Mouse (Mus musculus): ENCODE results near the gene Ccdc93.
A peak's percentile ranks its signal among the peaks of the same experiment; 100 is the strongest.

The Ccdc93 gene

DNA sequence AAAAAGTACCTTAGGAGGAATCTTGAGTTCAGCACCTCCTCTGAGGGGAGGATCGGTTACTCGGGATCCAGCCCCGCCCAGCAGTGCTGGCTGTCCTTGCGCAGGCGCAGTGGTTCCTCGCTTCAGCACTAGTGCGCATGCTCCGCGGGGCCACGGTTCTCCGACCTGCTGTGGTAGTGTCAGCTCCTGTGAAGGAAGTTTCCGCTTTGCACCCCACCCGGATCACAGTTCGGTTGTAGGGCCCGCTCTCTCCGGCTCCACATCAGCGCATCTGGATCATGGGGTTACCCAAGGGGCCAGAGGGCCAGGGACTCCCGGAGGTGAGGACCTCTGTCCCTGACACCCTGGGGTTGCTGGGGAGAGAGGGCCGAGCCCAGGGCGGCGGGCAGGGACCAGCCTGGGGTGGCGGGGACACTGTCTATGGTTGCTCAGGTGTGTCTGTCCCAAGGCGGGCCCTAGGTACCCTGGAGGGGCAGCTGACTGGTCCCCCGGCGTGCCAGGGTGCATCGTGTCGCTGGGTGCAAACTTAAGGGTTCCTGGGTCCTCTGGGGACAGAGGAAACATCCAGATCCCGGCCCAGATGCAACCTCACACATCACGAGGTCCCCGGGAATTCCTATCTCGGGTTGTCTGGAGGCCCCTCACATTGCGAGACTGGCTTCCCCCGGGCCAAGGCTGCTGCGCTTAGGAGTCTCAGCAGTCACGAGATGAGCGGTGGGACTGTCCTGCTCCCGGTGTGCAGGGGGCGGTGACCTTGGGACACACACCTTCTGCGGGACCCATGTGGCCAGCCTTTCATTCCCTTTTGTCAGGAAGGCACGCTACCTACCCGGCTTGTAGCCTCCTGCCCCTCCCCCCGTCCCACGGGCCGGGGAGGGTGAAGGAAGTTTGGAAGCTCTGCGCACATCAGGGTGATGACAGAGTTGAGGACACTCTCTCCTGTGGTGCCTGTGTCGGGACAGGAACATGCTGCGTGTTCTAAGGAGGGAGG, at the start of gene Ccdc93:
Gene Ccdc93, plus strand, starts transcription at position 112 of the 991 bp plus-strand sequence.
- peak; percentile 99 for DNase-seq (ENCODE audit: low spot score)

DNA sequence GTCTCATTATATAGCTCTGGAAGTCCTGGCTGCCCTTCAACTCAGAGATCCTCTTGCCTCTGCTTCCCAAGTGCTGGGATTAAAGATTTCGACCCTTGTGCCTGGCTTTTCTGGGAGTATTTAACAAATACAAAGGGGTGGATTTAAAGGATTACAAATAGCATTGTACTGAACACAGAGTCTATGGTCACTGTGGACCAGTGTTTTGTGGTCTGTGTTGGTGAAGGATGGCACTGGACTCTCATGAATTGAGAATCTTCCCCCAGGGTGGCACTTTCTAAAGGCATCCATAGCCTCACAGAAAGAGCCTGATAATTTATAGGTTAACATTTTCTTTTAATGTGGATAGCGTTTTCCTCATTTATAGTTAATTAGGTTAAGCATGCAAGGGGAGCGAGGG, 49.3 kb upstream of the Ccdc93 start:
- DNase-seq (ENCODE audit: low spot score), result no peak

DNA sequence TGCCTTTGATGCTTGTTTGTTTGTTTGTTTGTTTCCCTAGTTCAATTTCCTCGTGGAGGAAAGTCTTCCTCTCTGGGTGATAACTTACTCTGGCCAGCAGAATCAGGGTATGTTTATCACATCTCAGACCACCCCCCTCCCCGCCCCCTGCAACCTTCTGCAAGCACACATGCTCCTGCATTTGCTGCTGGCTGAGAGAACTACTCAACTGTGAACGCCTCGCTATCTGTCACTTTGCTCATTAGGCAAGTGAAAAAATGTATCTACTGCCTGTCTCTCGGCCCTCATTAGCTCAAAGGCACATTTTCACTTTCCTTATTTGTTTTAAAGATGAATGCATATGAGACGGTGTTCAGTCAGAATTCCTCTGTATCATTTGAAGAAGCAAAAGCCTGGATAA, 42.5 kb upstream of the Ccdc93 start:
- no peak for DNase-seq (ENCODE audit: low spot score)

DNA sequence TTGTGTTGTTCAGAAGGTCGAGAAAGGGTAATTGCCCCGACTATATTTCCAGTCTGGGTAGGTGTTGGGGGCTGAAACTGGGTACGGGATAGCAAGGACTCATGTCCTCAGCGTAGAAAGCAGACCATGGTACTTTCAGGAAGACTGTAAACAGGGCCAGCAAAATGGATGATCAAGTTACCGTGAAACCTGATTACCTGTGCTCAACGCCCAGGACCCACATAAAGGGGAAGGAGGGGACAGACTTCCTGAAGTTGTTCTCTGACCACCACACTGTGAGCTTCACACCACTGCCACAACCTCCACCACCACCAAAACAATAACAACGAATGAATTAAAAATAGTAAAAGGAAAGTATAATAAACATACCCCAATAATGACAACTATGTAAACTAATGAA, 42.1 kb upstream of the Ccdc93 start:
- no peak for DNase-seq (ENCODE audit: low spot score)

DNA sequence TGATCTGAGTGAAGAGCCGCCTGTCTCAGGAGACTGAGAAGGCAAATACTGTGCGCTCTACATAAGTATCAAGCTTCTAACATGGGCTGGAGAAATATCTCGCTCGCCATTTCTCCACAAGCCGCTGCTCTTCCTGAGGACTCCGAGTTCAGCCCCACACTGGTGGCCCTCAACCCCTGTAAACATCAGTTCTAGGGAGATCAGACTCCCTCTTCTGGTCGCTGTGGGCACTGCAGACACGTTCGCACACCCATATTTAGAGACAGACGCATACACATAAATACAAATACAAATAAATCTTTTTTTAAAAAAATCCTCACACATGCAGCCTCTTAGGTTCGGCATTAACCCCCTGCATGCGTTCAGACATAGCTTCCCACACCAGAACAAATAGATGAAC, 41.3 kb upstream of the Ccdc93 start:
- DNase-seq (ENCODE audit: low spot score), result no peak

DNA sequence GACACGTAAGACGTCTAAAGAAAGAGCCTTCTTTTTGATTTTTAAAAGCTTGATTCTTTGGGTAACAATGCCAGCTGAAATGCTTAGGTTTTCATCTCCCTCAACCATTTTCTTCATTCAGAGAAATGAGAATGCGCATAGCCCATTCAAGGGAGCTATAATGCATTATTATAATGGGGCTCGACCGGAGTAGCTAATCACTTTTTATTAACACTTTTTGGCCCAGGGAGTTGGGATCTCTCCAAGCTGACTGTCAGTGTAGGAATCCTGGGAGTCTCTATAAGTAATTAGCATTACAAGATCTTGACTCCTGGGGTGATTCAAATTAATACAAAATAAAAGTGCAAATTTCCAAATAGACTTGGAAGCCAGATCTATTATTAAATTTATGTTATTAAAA, 40.8 kb upstream of the Ccdc93 start:
- DNase-seq (ENCODE audit: low spot score), result no peak

DNA sequence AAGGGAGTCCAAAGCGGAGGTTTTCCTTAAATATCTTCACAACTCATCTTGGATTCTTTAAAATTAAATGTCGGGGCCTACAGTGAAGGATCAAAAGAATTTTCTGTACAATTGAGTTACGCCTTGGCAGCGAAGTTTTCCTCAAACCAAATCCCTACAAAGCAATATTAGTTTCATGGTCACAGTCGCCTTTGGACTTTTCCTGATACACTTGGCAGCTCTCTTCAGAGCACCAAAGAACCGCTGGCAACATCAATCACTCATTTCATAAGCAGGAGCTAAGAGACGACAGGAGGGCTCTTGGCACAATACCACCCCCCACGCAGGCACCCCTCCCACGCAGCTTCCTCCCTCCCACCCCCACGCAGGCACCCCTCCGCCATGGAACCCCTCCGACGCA, 40.4 kb upstream of the Ccdc93 start:
- no peak for DNase-seq (ENCODE audit: low spot score)

DNA sequence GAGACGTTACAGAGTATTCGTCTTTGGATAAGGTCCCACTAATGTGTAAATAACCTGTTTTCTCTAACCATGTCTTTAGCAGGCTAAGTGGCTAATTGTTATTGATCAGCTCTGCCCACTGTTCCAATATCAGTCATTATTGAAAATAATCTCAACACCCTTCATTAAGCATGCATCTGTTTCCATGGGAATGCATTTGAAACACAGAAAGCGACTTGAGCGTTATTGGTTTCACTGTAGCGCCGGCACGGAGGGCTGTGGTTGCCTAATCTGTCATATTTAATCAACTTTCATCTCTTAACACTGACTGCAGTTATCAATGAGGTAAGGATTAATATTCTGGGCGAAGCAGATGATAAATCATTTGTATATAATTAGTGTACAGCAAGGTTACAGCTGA, 40.0 kb upstream of the Ccdc93 start:
- no peak for DNase-seq (ENCODE audit: low spot score)

DNA sequence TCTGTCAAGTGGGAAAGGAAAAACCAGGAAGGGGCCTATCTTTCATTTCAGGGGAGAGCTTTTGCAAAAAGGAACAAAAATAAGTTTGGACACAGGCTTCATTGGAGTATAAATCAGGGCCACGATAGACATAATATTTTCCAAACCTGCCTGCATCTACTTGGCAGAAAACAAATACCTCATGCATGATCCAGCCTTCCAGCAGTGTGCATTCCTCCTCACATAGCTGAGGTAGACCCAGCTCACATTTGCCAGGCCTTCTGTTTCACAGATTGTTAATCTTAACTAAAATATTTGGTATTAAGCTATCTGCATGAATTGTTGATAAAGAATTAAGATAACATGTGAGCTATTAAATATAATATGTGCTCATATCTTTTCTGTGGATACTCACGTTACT, 37.7 kb upstream of the Ccdc93 start:
- DNase-seq (ENCODE audit: low spot score), result no peak

DNA sequence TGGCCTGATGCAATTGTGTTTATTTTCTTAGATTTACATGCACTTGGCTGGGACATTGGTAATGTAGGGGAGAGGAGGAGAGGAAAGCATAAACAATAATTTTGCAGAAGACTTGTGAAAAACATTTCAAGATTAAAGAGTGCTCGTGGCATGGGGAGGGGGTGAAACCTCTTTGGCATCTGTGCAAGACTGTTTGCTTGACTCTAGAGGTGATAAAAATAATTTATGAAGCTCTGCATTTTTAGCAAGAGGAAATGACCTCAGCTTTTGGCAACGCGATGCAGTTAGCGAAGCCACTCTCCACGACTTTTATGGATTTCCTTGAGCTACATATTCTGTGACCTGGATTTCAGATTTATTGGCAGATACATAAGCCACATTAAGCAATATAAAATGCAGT, 36.1 kb upstream of the Ccdc93 start:
- no peak for DNase-seq (ENCODE audit: low spot score)

DNA sequence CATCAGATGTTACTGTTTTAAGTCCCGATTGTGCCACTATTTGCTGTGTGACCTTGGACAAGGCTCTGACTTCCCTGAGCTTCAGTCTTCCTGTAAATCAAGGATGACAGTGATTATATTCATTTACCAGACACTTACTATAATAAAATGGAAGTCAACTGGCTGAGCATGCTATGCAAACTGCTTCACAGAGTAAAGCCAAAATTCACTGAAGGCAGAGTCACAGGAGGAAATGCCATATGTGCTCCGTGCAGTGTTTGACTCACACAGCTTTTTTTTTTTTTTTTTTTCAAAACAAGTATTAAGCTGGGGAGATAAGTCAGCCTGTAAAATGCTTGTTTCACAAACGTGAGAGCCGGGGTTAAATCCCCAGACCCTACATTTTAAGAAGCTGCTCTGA, 34.3 kb upstream of the Ccdc93 start:
- DNase-seq (ENCODE audit: low spot score), result no peak

DNA sequence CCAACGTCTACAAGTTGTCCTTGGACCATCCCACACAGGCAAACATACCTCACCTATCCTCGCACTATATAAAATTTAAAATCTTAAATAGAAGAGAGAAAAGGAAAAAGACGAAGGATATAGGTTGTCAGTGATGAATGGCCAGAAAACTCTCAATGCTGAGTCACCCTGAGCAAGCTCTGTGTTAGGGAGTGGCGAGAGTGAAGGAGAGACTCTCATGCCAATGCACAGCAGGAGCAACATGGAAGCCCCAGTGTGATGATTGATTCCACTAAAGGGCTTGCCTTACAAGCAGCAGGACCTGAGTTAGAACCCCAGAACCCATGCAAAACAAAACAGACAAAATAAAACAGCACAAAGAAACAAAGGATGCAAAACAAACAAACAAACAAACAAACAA, 32.6 kb upstream of the Ccdc93 start:
- DNase-seq (ENCODE audit: low spot score), result no peak

DNA sequence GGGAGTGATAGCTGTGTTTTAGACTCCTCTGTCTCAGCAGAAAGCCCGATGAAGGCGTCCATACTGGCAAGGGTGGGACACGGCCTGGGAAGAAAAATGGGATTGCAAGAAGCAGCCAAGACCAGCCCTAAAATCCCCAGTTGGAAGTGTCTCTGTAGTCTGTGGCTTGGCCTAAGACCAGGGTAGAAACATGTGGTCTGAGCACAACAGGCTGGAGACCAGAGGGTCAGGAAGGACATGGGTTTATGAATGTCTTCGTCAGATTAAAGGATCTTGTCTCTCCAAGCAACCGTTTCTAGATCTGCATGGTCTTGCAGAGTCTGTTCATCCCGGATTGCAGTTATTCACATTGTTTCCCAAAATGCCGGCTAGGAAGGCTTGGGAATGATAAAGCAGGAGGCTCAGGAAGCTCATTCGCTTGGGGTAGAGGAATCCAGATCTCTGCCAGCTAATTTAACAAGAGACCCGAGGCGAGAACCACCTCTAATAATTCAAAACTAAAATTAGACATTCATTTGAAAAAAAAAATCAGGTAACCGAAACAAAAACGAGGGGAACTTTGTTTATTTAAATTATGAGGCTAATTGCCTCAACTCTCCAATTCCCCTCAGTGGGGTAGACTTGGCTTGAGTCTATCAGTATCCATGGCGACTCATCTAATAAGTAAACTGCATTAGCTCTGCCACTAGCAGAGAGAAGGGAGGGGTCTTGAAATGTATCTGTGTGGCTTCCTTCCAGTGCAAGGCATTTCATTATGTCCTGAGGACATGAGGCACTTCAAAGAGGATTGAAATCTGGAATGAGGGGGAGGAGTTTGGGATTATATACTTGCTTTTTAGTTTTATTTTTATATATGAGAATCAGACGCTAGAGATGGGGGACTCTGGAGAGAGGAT, 31.6 kb upstream of the Ccdc93 start:
- no peak for DNase-seq (ENCODE audit: low spot score)

DNA sequence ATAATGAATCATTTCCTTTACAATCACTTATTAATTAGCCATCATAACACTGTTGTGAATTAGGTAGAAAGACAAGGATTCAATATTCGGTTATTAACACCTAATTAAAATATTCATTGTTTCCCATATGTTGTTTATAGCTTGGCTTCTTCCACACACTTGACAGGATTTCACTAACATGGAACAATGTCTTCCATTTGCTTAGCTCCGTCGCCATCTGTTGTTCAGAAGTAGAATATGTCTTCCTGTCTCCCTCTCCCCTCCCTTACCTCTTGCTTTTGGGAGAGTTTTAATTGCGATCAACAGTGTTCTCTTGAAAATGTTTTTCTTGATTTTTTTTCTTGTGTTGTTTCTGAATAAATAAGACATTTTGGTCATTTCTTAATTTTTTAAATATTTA, 30.6 kb upstream of the Ccdc93 start:
- DNase-seq (ENCODE audit: low spot score), result no peak

DNA sequence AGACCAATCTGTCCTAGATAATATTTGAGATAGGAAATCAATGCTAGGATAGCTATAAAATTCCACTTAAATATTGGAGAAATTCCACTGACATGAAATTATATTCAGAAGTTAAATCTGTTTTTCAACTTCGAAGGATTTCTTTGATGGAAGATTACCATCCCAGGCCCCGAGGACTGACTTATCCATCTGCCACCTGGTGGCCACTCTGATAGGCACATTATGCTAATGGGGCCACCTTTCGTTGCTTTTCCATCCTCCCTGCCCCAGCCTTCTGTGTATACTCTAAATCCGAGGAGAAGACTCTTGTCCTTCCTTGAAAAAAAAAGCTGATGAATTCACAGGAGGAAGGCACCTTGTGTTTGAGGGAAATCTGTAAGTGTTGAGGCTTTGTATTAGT, 11.8 kb upstream of the Ccdc93 start:
- DNase-seq (ENCODE audit: low spot score), result no peak

DNA sequence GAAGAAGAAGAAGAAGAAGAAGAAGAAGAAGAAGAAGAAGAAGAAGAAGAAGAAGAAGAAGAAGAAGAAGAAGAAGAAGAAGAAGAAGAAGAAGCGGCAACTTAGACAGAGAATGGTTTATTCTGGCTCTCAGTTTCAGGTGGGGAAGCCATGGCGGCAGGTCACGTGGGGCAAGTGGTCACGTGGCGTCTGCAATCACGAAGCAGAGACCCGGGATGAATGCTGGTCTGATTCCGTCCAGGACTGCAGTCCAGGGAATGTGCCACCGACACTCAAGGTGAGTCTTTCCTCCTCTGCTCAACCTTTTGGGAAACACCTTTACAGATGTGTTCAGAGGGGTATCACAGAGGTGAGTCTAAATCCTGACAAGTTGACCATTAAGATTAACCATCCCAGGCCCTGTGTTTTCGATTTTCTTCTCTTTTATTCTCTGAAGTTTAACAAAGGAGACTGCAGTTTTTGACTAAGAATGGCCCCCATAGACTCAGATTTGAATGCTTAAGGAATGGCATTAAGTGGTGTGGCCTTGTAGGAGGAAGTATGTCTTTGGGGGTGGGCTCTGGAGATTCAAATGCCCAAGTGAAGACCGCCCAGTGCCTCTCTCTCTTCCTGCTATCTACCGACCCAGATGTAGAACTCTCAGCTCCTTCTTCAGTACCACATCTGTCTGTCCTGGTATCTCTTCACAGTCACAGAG, 11.1 kb upstream of the Ccdc93 start:
- DNase-seq (ENCODE audit: low spot score), result no peak

DNA sequence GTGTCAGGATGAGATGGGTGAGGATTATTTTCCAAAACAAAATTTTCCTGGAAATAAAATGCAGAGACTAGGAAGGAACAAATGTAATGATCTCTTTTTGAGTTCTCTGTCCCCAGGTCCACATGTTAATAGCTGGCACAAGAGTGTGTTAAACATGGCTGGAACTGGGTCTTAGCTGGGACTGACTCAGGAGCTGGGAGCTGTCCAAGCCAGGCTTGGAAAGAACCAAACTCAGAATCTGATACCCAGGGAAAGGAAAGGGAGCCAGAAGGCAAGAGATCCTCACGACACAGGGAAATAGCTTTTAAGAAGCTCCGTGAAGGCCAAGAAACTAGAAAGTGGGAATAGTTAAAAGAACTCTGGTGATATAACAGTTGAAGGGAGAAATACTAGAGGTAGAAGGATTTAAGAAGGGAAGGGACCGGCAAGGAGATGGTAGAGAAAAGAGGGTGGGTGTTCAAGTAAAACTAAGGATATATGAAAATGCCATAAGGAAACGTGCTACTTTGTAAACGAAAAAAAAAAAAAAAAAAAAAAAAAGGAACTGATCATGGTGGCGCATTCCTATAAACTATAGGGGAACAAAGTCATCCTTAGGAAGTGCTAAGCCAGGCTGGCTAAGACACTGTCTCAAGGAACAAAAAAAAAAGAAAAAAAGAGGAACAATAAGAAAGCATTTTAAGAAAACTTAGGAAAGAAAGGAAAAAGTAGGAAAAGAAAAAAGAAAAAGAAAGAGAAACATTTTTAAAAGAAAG, 489 bp upstream of the Ccdc93 start:
- DNase-seq (ENCODE audit: low spot score), result no peak

DNA sequence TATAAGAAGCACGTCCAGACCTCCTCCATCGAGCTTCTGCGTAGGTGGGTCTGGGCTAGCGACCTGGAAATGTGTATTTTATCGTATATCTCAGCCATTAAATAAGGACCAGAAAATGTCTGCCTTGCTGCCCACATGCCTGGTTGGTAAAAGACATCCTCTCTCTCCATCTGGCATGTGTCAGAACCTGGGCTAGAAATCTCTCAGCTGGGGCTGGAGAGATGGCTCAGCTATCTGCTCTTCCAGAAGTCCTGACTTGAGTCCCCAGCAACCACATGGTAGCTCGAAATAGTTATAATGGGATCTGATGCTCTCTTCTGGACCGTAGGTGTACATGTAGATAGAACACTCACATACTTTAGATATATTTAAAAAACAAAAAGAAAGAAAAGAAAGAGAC, 5.1 kb downstream of the Ccdc93 start:
- no peak for DNase-seq (ENCODE audit: low spot score)

DNA sequence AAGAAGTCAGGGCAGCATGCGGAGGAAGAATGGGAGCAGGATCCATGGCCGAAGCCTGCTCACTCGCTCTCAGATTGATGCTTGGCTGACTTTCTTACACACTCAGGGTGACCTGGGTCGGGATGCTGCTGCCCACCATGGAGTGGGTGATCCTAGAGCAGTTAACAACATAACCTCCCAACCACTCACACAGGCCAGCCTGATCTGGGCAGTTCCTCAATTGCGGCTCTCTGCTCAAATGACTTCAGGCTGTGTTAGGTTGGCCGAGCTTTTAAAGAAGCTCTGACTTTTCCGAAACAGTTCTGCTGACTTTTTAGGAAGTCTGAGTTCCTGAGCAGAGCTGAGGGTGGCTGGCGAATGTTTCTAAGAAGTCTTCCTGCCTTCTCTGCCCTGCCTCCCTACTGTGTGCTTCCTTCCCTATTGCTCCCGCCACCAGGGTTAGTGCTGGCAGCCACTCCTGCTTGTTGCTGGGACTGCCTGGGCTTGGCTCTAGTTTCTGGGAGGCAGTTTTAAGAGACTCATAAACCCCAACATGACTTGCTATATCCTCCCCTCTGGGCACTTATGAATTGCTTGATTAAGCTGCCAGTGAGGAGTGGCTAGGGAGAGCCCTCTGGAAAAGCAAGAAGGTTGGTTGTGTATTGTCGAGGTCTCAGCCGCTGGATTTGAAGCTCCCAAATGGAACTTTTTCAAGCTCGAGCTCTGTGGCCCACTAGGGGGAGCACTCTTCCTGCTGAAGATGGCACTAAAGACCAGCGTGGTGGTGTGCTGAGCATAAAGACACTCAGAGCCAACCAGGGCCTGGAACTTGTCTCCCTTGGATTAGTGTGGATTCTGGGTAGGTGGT, 9.9 kb downstream of the Ccdc93 start:
- DNase-seq (ENCODE audit: low spot score), result peak; percentile 43

DNA sequence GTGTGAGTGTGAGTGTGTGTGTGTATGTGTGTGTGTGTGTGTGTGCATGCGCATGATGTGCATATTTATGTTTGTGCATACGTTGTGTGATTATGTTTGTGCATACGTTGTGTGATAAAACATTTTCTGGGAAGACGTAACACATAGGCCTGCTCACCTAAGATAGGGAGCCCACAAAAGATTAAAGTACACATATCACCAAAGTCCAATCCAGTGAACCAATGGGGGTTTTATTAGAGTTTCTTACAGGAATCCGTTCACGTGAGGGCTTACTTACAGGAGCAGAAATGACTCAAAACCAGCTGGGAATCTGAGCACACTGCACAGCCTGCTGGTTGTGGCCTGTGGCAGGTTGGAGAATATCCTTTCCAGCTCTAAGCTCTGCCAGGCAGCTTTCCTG, 13.3 kb downstream of the Ccdc93 start:
- no peak for DNase-seq (ENCODE audit: low spot score)

DNA sequence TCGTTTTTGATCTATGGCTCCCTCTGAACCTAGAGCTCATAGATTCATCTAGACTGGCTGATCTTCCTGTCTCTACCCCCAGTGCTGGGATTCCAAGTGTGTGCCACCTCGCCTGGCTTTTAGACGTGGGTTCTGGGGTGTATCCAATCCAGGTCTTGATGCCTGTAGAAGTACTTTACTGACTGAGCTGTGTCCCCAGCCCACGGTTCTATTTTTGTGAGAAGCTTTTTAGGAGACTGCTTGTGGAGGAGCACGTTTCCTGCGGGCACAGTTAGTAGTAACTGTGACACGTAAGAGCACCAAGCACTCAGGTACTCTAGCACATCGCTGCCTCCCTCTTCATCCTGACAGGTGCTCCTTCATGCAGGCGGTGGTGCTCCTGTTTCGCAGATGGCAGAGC, 16.4 kb downstream of the Ccdc93 start:
- DNase-seq (ENCODE audit: low spot score), result no peak

Measured in ovary, postnatal 36 days (tissue).